Mouse (Mus musculus) T-helper 1 cell (primary cell): ENCODE data around the gene Gm13119.
"Not testable (repeated sequence)": the region's sequence is repeated elsewhere in the genome, so short reads cannot be mapped to it uniquely, and the experiment has no call there.

ENCODE experiments used
- in situ Hi-C: fragments of 300-600 bp; cut with MboI, MseI; formaldehyde crosslinking; loops from one replicate; pipeline ENCODE4 v1.15.1; 2025; ENCODE audit warnings: high pct_unique_total_duplicates

Gene Gm13119

DNA sequence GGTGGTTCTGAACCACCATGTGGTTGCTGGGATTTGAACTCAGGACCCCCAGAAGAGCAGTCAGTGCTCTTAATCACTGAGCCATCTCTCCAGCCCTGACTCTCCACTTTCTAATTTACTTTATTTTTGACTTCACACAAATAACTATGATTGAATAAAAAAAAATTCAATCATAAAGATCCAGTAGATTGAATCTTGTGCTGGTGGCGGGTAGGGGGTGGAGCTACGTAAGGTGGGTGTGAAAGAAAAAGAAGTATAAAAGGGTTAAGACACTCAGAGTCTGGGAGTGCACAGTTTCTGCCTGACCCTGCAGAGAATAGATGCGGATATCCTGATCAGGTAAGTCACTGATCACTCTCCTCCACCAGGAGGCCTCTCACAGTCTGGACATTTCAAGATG, at the start of gene Gm13119:
Gene Gm13119, plus strand, starts transcription at position 301 of the 400 bp plus-strand sequence.
- in situ Hi-C loops, result not testable (repeated sequence)

DNA sequence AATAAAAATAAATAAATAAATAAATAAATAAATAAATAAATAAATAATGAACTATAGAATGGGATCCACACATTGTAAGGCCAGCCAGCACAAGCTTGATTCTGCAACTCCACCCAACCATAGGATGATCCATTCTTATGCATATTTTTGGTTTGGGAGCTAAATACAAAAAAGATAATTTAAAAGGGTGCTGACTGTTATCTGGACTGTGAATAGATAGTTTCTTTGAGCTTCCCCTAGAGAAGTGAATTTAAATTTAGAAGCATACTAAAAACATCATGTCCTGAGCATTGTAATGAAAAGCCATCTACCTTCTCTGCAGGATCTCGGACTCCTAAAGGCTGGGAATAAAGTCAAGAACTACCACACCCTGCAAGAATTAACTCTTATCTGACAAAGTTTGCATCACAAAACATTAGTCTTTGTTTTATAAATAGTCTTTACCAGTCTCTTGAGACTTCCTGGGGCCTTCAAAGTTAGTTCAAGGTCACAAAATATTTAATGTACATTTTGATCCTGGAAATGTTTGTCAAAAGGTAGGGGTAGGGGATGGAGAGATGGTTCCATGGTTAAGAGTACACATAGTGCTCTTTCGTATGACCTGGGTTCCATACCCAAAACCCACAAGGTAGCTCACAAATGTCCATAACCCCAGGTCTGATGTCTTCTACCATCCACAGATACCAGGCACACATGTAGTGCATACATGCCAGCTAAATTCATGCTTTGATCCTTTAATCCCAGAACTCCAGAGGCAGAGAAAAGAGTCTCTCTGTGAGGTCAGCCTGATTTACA, 44.9 kb upstream of the Gm13119 start:
- in situ Hi-C loops, result loop anchor here (25.0 kb wide), 1 partner anchor 1001 kb away; no protein-coding TSS in a partner anchor

DNA sequence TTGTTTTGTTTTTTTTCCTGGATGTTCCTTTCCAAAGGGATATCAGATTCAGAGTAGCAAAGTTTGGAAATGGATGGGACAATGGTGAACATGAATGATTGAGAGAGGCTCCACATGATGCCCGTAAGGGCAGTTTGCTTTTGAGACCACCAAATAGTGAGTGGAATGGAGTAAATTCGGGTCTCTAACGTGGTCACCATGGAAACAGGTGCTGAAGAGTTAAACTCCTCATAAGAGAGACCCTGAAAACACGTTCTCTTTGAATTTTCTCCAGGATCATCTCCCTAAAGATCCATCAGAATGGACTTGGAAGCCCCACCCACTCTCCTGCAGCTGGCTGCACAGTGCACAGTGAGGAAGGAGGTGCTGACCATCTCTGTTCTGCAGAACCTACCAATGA, 27.8 kb upstream of the Gm13119 start, which contains the start of gene Gm13128:
Gene Gm13128, plus strand, starts transcription at position 301 of the 400 bp plus-strand sequence.
- in situ Hi-C loops, result loop anchor here (5.0 kb wide), 1 partner anchor 338 kb away; the partner anchor contains the start of gene Pramef17

DNA sequence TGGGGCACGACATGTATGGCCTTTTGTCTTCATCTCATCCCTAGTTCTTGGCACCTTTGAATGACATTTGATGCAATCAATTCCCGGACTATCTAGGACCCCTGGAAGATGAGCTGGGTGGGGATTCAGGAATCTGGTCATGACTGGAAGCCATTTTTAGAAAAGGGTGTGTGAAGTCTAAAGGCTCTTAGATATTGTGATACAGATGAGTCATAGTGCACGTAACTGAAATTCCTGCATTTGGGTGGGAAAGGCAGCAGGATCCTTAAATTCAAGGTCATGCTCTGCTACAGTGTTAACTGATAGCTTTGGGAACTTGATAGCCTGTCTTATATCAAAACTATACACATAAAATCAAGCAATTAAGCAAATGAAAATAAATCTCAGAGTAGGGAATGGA, 21.9 kb upstream of the Gm13119 start:
- in situ Hi-C loops, result not testable (repeated sequence)

DNA sequence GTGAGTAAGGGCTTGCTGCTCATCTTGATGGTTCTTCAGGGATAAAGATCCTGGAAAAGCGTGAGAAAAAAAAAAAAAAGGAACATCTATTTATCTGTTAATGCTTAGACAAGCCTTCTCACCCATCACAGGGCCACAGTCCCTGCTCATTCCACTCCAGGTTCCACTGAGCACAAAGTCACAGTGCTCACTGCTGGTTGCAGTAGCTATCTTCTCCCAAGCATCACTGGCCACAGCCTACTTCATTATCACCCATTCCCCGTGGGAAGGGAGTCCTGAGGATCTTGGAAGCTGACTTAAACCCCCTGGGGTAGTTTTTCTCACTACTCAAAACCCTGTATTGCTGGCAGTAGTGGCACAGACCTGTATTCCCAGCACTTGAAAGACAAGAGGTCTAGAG, 20.2 kb downstream of the Gm13119 start, which contains the start of gene Pramef20:
Gene Pramef20, minus strand, starts transcription at position 23 of the 400 bp plus-strand sequence.
- in situ Hi-C loops, result no loop called here

DNA sequence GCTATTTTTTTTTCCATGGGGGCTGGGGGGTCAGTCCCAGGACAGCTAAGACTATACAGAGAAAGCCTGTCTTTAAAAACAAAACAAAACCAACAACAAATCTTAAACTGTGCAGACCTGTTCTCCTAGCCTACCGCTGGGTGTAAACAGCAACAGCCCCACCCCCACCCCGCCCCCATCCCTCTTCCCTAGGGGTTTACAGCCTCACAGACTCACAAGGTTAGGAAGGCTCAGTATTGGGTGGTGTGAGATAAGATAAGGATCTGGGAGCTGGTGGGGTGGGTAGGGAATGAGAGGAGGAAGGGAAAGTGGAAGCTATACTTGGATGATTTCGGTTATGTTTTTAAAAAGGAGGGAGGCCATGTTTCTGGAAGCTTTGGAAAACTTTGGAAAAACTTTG, 38.6 kb downstream of the Gm13119 start:
- in situ Hi-C loops, result no loop called here

DNA sequence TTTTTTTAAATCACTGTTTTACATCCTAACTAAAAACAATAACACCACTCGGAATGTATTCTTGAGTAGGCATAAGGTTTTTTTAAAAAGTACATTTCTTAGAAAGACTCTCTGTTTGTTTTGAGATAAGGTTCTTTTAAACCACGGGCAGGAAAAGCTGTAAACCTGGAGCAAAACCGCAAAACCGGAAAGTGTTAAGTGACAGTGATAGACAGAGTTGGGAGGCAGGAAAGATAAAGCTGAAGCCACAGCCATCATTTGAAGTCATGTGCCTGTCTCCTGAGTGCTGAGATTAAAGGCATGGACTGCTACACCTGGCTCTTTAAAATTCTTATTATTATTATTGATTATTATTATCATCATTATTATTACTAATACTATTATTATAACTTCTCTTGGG, 45.0 kb downstream of the Gm13119 start:
- in situ Hi-C loops, result no loop called here

DNA sequence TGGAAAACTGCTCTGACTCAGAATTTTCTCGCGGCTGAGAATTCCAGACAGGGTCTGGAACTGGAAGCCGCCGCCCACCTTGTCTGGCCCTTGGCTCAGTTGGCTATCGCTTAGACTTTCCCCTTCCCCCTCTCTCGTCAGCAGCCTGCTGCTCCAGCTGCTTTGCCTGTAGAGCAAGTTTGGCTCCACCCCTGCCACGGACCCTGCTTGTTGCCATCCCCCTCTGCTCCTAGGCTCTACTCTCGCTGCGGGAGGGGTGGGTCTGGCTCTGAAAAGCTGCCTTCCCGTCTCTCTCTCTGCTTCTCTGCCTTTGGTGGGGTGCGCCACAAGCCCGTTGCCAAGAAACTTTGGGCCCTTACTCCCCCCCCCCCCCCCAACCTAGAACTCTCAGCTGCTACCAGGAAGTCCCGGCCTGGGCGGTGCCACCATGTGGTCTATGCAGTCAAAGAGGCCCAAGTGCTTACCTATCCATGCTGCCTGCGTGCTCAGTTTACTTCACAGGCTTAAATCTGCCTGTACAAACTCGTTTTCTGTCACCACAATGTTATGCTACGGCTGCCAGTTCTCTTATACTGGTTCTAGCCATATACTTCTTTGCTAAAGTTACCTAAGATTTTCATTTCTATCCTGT, 46.8 kb downstream of the Gm13119 start:
- in situ Hi-C loops, result no loop called here

DNA sequence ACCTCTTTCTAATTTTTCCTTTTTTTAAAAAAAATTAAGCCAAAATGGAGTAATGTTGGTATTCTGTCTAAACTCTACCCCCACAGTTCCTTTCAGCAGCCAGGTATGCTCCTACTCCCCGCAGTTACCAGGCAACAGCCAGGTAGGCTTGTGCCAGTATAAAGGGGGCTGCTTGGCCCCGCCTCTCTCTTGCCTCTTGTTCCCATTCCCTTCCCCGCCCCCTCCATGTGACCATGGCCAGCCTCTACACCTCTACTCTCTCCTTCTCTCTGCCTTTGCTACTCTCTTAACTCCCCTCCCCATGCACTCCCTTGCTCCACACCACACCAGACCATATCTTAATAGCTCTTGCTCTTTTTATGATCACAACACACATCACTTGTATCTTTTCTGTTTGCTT, 48.5 kb downstream of the Gm13119 start:
- in situ Hi-C loops, result no loop called here

DNA sequence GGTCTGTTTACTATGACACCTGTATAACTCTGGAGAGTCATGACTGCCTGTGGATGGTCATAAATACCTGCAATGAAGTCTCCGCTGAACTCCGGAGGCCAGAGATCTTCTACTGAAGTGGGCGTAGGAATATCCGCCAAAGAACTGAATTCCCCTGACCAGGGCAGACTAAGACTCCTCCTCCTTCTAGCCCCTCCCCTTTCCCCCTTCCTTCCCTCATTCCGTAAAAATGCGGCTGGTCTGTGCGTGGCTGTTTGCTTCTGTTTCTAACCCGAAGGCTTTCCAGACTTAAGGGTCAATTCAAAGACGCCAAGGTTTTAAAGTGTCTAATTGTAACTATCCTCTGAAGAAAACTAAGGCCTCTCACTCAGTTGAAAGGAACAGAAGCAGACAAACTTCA, 50.5 kb downstream of the Gm13119 start, which contains the start of gene Pramef12:
Gene Pramef12, minus strand, starts transcription at position 175 of the 400 bp plus-strand sequence.
- in situ Hi-C loops, result no loop called here
